Comparison of ENCODE assay signal across 10 mouse cellular contexts in genomic region chr10:4724851-4725250, GRCm38 (mm10).
DNase-seq lines count a peak whose midpoint lies in the region; ATAC-seq and TF ChIP-seq lines count a peak whose summit lies in the region.
"Had no signal": no experiment of that assay in that cellular context is flagged by ENCODE, and none has a peak within 500 bp of the region (broad histone marks: within the 10 kb centered on the region; RNA-seq: fewer than 3 reads in every experiment).

No protein-coding gene starts in this region.

- WGBS in intestine, postnatal 0 days = 48% methylated on average over 3 of the region's 3 CpGs
- 47% methylated on average over 3 of the region's 3 CpGs for WGBS in intestine, embryonic 16.5 days

- no peak overlapping the region for H3K27ac ChIP-seq in intestine, postnatal 0 days (ENCODE audit: low read depth, low read length)
- H3K27ac ChIP-seq in intestine, embryonic 16.5 days (ENCODE audit: low read length) = no peak overlapping the region
- H3K27ac ChIP-seq in ES-E14 (ENCODE audit: insufficient read depth, low read depth, low read length, poor library complexity, severe bottlenecking) = no peak overlapping the region
- H3K27ac ChIP-seq: limb, embryonic 12.5 days had no signal

- DNase-seq in 416B (ENCODE audit: low read depth) (peak; percentile 37), ES-E14 (ENCODE audit: low read depth, low spot score) (peak; percentile 51)
- DNase-seq in kidney, postnatal 10 days = peak; percentile 15
- no peak for DNase-seq in urinary bladder, postnatal 4 days (ENCODE audit: low spot score in 2 of 2)
- DNase-seq in ovary, postnatal 36 days (ENCODE audit: low spot score) = no peak
- no peak for DNase-seq in layer of hippocampus, adult 18-20 months (ENCODE audit: low spot score in 2 of 2)
- DNase-seq: adrenal gland, postnatal 25 days had no signal

- peak; percentile 66 for TF ChIP-seq CTCF in intestine, postnatal 0 days (IDR thresholded peaks at IDR 0.05; ENCODE audit: low read depth)

- no peaks in the 10 kb centered on the region for H3K9me3 ChIP-seq in intestine, postnatal 0 days (ENCODE audit: control insufficient read depth)
- H3K9me3 ChIP-seq in intestine, embryonic 16.5 days (ENCODE audit: control insufficient read depth, low read length) = no peaks in the 10 kb centered on the region
- H3K9me3 ChIP-seq in ES-E14 (ENCODE audit: control insufficient read depth, insufficient read depth, low read depth, low read length) = no peaks in the 10 kb centered on the region
- H3K9me3 ChIP-seq: limb, embryonic 12.5 days had no signal

- in situ Hi-C loops in ES-E14 (cut with MboI; ENCODE audit: low sequenced_read_pairs in 2 of 2, unreplicated experiment in 2 of 2) = no loop called here

- no peak overlapping the region for H3K9ac ChIP-seq in intestine, postnatal 0 days (ENCODE audit: low read depth, low read length)
- no peak overlapping the region for H3K9ac ChIP-seq in intestine, embryonic 16.5 days (ENCODE audit: low read depth, low read length)
- H3K9ac ChIP-seq in ES-E14 (ENCODE audit: insufficient read depth, low read depth, low read length, poor library complexity, severe bottlenecking) = no peak overlapping the region
- H3K9ac ChIP-seq: limb, embryonic 12.5 days had no signal

- H3K4me1 ChIP-seq in intestine, postnatal 0 days (replicated peaks; ENCODE audit: control insufficient read depth, insufficient read depth, low read length) = no peaks in the 10 kb centered on the region
- H3K4me1 ChIP-seq in intestine, embryonic 16.5 days (ENCODE audit: control insufficient read depth, insufficient read depth, low read length) = no peaks in the 10 kb centered on the region
- no peaks in the 10 kb centered on the region for H3K4me1 ChIP-seq in ES-E14 (ENCODE audit: control insufficient read depth in 2 of 2, insufficient read depth in 2 of 2, low read length in 2 of 2, poor library complexity in 1 of 2)
- H3K4me1 ChIP-seq: limb, embryonic 12.5 days had no signal

- no peak overlapping the region for H3K4me3 ChIP-seq in intestine, postnatal 0 days (ENCODE audit: low read depth, low read length)
- no peak overlapping the region for H3K4me3 ChIP-seq in intestine, embryonic 16.5 days (ENCODE audit: low read length)
- H3K4me3 ChIP-seq in ES-E14 (ENCODE audit: insufficient read depth in 1 of 2, low read depth in 1 of 2, low read length in 2 of 2, poor library complexity in 1 of 2, severe bottlenecking in 1 of 2) = no peak overlapping the region
- H3K4me3 ChIP-seq: limb, embryonic 12.5 days had no signal

- H3K27me3 ChIP-seq in intestine, postnatal 0 days (replicated peaks; ENCODE audit: control insufficient read depth, insufficient read depth, low read length) = no peaks in the 10 kb centered on the region
- no peaks in the 10 kb centered on the region for H3K27me3 ChIP-seq in intestine, embryonic 16.5 days (replicated peaks; ENCODE audit: control insufficient read depth, insufficient read depth, low read length)
- H3K27me3 ChIP-seq: limb, embryonic 12.5 days had no signal

- H3K36me3 ChIP-seq in intestine, postnatal 0 days (ENCODE audit: control insufficient read depth, insufficient read depth) = no peaks in the 10 kb centered on the region
- no peaks in the 10 kb centered on the region for H3K36me3 ChIP-seq in intestine, embryonic 16.5 days (ENCODE audit: control insufficient read depth, insufficient read depth, low read length)
- H3K36me3 ChIP-seq in ES-E14 (ENCODE audit: control insufficient read depth, insufficient read depth, low read length, poor library complexity, severe bottlenecking) = no peaks in the 10 kb centered on the region
- H3K36me3 ChIP-seq: limb, embryonic 12.5 days had no signal

- no peak overlapping the region for H3K4me2 ChIP-seq in intestine, postnatal 0 days (replicated peaks; ENCODE audit: low read depth)
- no peak overlapping the region for H3K4me2 ChIP-seq in intestine, embryonic 16.5 days (ENCODE audit: low read depth, low read length)
- H3K4me2 ChIP-seq: limb, embryonic 12.5 days had no signal

- ATAC-seq in intestine, postnatal 0 days = no peak
- ATAC-seq in intestine, embryonic 16.5 days = no peak

TF ChIP-seq in ES-E14, 5 proteins besides CTCF, POLR2A, EP300 and RAD21:
- TF ChIP-seq ZC3H11A (IDR thresholded peaks at IDR 0.05; ENCODE audit: borderline replicate concordance, low read depth, low read length) = no peak
- TF ChIP-seq HCFC1 (IDR thresholded peaks at IDR 0.05; ENCODE audit: borderline replicate concordance, insufficient read depth, low read length) = no peak
- TF ChIP-seq CHD2 (IDR thresholded peaks at IDR 0.05; ENCODE audit: low read depth, low read length) = no peak
- TF ChIP-seq MAFK (IDR thresholded peaks at IDR 0.05; ENCODE audit: insufficient read depth, low read depth, low read length) = no peak
- no peak for TF ChIP-seq ZNF384 (IDR thresholded peaks at IDR 0.05; ENCODE audit: low read depth, low read length)

Comparison
In these comparisons a context has a peak if more than half of its experiments do, and no peak if none do; other contexts are left out.
1. DNase-seq: peak in 416B (single experiment), ES-E14 (single experiment) and kidney, postnatal 10 days (single experiment); none in urinary bladder, postnatal 4 days (0 of 2), ovary, postnatal 36 days (single experiment) and layer of hippocampus, adult 18-20 months (0 of 2).